Mouse (Mus musculus) heart, embryonic 14.5 days (tissue): ENCODE data around the gene Tyms. TPM values are rescaled to one million over a fixed set of nuclear protein-coding genes. Genes with fewer than 3 reads are reported as not detected.
"Not testable (repeated sequence)": the region's sequence is repeated elsewhere in the genome, so short reads cannot be mapped to it uniquely, and the experiment has no call there.

Experiments used
- ATAC-seq: fragments of 200-750 bp; cut with Nextera tagmentation; 2 replicates; pipeline ENCODE4 v1.8.0; 2017; ENCODE audit warnings: low read depth, moderate TSS enrichment; ENCODE audit not compliant: insufficient number of reproducible peaks, insufficient read depth, low FRiP score
- H3K27ac ChIP-seq, 2 experiments: fragments of 200-500 bp in 1 of 2; fragments of 300-500 bp in 1 of 2; sonication (generic) in 1 of 2; replicated peaks in 1 of 2; 2 replicates each; pipeline ENCODE4 v1.5.1; 2012 to 2014; ENCODE audit warnings: low read depth in 2 of 2, low read length in 2 of 2, control low read depth in 1 of 2, mild to moderate bottlenecking in 1 of 2, mixed read lengths in 1 of 2; ENCODE audit not compliant: control insufficient read depth in 1 of 2, insufficient read depth in 1 of 2
- H3K27me3 ChIP-seq: fragments of 300-500 bp; sonication (generic); 2 replicates; pipeline ENCODE4 v1.6.1; 2014; ENCODE audit warnings: mild to moderate bottlenecking, low read length, control low read depth; ENCODE audit not compliant: control insufficient read depth, insufficient read depth
- H3K36me3 ChIP-seq: fragments of 300-500 bp; sonication (generic); 2 replicates; pipeline ENCODE4 v1.6.1; 2014; ENCODE audit warnings: mild to moderate bottlenecking, control low read depth, low read length, mixed read lengths; ENCODE audit not compliant: control insufficient read depth, insufficient read depth
- H3K4me1 ChIP-seq, 2 experiments: fragments of 200-500 bp in 1 of 2; fragments of 300-500 bp in 1 of 2; sonication (generic) in 1 of 2; 2 replicates each; pipeline ENCODE4 v1.6.1; 2012 to 2014; ENCODE audit warnings: low read length in 2 of 2, control low read depth in 1 of 2, mixed read lengths in 1 of 2; ENCODE audit not compliant: control insufficient read depth in 2 of 2, insufficient read depth in 2 of 2
- H3K4me2 ChIP-seq: fragments of 300-500 bp; sonication (generic); 2 replicates; pipeline ENCODE4 v1.6.1; 2014; ENCODE audit warnings: mild to moderate bottlenecking, low read length
- H3K4me3 ChIP-seq, 2 experiments: fragments of 200-500 bp in 1 of 2; fragments of 300-500 bp in 1 of 2; sonication (generic) in 1 of 2; 2 replicates each; pipeline ENCODE4 v1.5.1; 2012 to 2014; ENCODE audit warnings: low read length in 2 of 2, mild to moderate bottlenecking in 2 of 2, control low read depth in 1 of 2, low read depth in 1 of 2, moderate library complexity in 1 of 2; ENCODE audit not compliant: control insufficient read depth in 1 of 2, insufficient read depth in 1 of 2
- H3K9ac ChIP-seq: fragments of 300-500 bp; sonication (generic); 2 replicates; pipeline ENCODE4 v1.6.1; 2014; ENCODE audit warnings: mild to moderate bottlenecking, low read length
- H3K9me3 ChIP-seq: fragments of 300-500 bp; sonication (generic); 2 replicates; pipeline ENCODE4 v1.6.1; 2016; ENCODE audit warnings: low read length, control low read depth; ENCODE audit not compliant: control insufficient read depth
- WGBS: fragments of 180-500 bp; shearing (Covaris S2); extraction: QIAGEN DNeasy Blood & Tissue Kit; methylation state at CpG from one replicate; pipeline ENCODE4 v1.1.7; 2014; 5-methylcytosine and 5-hydroxymethylcytosine counted together
- polyA plus RNA-seq: library from polyadenylated mRNA; unstranded; fragments of >200 nt; fragmentation: Nextera tagmentation; extraction: Ambion mirVana; gene quantifications from 2 replicates; pipeline ENCODE4 v1.2.1, GENCODE M21; 2014

The Tyms gene
- polyA plus RNA-seq, 1 experiment from 2014 or later = 101 TPM

DNA sequence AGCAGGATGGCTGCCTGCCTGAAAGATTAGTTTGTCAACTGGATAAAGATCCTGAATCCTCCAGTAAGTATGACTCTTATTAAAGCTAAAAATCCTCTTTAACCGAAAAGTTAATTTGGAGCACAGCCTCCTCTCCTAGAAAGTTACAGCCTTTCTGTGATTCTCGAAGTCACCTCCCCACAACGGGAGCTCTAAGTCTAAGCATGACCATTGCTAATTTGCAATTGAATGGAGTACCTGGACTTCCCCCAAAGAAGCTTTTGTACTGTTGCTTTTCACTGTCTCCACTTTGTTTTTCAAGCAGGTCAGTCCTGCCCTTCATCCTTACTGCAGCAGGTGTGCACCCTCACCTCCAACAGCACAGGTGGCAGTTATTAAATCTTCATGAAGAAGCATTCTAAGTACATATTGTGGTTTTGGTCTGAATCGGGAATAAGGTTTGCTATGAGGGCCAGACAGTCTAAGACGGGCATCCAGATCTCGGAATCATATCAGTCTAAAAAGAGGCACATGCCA is 15.1 kb downstream of the Tyms start:
- no peak overlapping the region for H3K4me3 ChIP-seq
- ATAC-seq = no peak
- peaks cover 33% of the 10 kb centered on the region for H3K36me3 ChIP-seq
- no peaks in the 10 kb centered on the region for H3K9me3 ChIP-seq
- H3K4me1 ChIP-seq = no peaks in the 10 kb centered on the region
- no peak overlapping the region for H3K4me2 ChIP-seq
- H3K27ac ChIP-seq = no peak overlapping the region
- H3K27me3 ChIP-seq = no peaks in the 10 kb centered on the region
- no peak overlapping the region for H3K9ac ChIP-seq
- WGBS = 87% methylated on average over 6 of the region's 6 CpGs

DNA sequence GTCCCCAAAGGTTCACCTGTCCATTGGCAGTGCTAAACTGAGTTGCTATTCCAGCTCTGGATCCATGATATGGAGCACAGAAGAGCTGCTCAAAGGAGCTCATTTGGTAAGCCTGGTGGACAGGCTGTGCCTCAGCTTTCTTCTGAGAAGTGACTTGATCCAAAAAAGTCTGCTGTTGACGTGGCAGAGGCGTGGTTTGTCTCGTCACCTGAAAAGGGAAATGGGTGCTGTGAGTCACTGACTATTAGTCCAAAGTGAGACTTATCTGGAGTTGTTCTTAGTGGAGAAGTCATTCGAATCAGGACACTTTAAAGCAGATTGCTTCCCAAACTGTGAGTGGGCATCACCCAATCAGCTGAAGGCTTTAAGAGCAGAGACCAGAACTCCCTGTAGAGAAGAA is 33.6 kb downstream of the Tyms start:
- not testable (repeated sequence) for H3K4me3 ChIP-seq, ATAC-seq, H3K27ac ChIP-seq, H3K36me3 ChIP-seq, H3K9ac ChIP-seq, H3K4me1 ChIP-seq, H3K4me2 ChIP-seq, H3K27me3 ChIP-seq, H3K9me3 ChIP-seq
- WGBS = 48% methylated on average over 4 of the region's 4 CpGs

- ATAC-seq, H3K4me1 ChIP-seq, H3K4me2 ChIP-seq, H3K36me3 ChIP-seq, H3K9me3 ChIP-seq, H3K27me3 ChIP-seq, H3K9ac ChIP-seq, H3K27ac ChIP-seq, H3K4me3 ChIP-seq: not testable (repeated sequence)
- 54% methylated on average over 5 of the region's 5 CpGs for WGBS
Measured at GRCm38 (mm10) chr5:30039324-30039723, 34.1 kb downstream of the Tyms start.

- not testable (repeated sequence) for H3K27me3 ChIP-seq, H3K27ac ChIP-seq, H3K4me3 ChIP-seq, ATAC-seq, H3K9me3 ChIP-seq, H3K4me2 ChIP-seq, H3K4me1 ChIP-seq, H3K9ac ChIP-seq, H3K36me3 ChIP-seq
- 57% methylated on average over 2 of the region's 2 CpGs for WGBS
Measured at GRCm38 (mm10) chr5:30037111-30037510, 36.3 kb downstream of the Tyms start.

DNA sequence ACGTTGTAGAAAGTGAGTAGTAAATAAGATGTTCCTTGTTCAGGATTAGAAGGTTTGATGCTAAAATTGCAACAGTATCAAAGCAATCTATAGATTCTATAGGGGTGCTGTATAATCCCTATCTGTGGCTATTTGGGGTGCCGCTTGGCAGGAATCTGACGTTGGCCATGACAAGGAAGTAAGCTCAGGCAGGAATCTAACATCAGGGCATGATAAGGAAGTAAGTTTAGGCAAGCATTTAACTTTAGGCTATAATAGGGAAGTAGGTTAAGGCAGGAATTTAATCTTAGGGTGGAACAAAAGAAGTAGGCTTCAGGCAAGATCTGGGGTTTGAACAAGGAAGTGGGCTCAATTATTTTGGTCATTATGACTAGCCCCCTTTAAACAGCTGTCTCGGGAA is 37.6 kb downstream of the Tyms start:
- ATAC-seq, H3K4me1 ChIP-seq, H3K36me3 ChIP-seq, H3K27me3 ChIP-seq, H3K4me2 ChIP-seq, H3K9ac ChIP-seq, H3K9me3 ChIP-seq, H3K4me3 ChIP-seq, H3K27ac ChIP-seq: not testable (repeated sequence)
- WGBS = 74% methylated on average over 4 of the region's 4 CpGs

DNA sequence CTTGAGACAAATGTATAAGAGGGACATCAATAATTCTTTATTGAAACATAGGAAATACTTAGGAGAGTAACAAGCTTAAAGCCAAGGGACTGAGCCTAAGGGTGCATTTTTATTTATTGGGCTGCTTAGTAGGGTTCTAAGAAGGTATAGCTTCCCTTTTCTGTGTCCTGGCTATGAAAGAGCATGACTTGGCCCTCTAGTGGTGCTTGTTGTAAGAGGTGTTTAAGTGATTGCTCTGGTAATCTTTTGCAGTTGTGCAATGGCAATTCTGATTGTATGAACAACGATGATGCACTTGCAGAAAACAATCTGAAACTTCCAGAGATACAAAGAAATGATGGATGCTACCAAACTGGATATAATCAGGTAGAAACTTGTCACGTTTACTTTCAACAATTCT is 58.8 kb downstream of the Tyms start:
- Histone ChIP-seq H3K27me3 (no peaks in the 10 kb centered on the region), H3K9me3 (no peaks in the 10 kb centered on the region), H3K4me3 (no peak overlapping the region), H3K27ac (no peak overlapping the region), H3K36me3 (no peaks in the 10 kb centered on the region), H3K4me2 (no peak overlapping the region), H3K4me1 (peaks cover 2 to 5% of the 10 kb centered on the region in 2 experiments), H3K9ac (no peak overlapping the region)
- no peak for ATAC-seq
- WGBS = 60% methylated on average over 2 of the region's 2 CpGs

DNA sequence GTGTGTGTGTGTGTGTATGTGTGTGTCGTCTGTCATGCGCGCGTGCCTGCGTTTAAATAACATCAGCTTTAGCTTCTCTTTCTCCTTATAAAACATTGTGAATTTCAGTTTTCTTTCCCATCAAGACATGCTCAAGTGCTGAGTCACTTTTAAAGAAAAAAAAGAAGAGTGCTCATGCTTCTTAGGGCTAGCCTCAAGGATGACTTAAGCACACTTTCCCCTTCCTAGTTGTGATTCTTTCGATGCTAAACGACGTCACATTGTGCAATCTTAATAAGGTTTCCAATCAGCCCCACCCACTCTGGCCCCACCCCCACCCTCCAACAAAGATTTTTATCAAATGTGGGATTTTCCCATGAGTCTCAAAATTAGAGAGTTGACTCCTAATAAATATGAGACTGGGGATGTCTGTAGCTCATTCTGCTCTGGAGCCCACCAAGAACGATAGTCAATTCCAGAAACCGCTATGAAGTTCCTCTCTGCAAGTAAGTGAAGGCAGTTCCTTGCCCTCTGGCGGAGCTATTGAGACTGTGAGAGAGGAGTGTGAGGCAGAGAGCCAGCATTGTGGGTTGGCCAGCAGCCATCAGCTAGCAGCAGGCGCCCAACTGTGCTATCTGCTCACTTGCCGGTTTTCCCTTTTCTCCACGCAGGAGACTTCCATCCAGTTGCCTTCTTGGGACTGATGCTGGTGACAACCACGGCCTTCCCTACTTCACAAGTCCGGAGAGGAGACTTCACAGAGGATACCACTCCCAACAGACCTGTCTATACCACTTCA is 60.5 kb downstream of the Tyms start, which contains the start of gene Il6:
Gene Il6 (plus strand): TSS at position 389 of the 778 bp plus-strand sequence.
- Histone ChIP-seq H3K4me1 (peaks cover 2 to 5% of the 10 kb centered on the region in 2 experiments), H3K27me3 (no peaks in the 10 kb centered on the region)
- WGBS = 44% methylated on average over 16 of the region's 16 CpGs

More for the DNA sequence above, 60.5 kb downstream of the Tyms start, which contains the start of gene Il6:
- Histone ChIP-seq H3K9me3 (no peaks in the 10 kb centered on the region), H3K4me2 (peak within 1 kb of the TSS; percentile 37), H3K9ac (no peak within 1 kb of the TSS), H3K4me3 (no peak within 1 kb of the TSS), H3K36me3 (no peaks in the 10 kb centered on the region), H3K27ac (0 out of 4 replicates have a peak within 1 kb of the TSS, but pooled peaks of 1 of the 2 experiments have one; percentile 4)
- peak; percentile 66 for ATAC-seq
